Mouse (Mus musculus): Measurements from ENCODE around the gene Abcd4.

GRCm38 (mm10) chr12:84569976-84570693 lies 47.1 kb downstream of the Abcd4 start:
- no peak for TF ChIP-seq CTCF (IDR thresholded peaks at IDR 0.05; ENCODE audit: extremely low read depth, insufficient read depth, insufficient read length, insufficient replicate concordance)
- no peak for TF ChIP-seq POLR2A (IDR thresholded peaks at IDR 0.05; ENCODE audit: low read depth, low read length)
